Mouse (Mus musculus): ENCODE data around the gene Mrps2.
"Not testable (repeated sequence)": the region's sequence is repeated elsewhere in the genome, so short reads cannot be mapped to it uniquely, and the experiment has no call there.

The Mrps2 gene

GRCm38 (mm10) chr2:28477993-28478392 lies 10.1 kb downstream of the Mrps2 start:
- DNase-seq = not testable (repeated sequence)

- DNase-seq = no peak
Measured at GRCm38 (mm10) chr2:28479208-28480204, 11.6 kb downstream of the Mrps2 start.

- no peak for DNase-seq
Measured at GRCm38 (mm10) chr2:28483861-28484260, 16.0 kb downstream of the Mrps2 start.

- no peak for DNase-seq
Measured at GRCm38 (mm10) chr2:28494521-28494920, 26.7 kb downstream of the Mrps2 start.

- peak; percentile 72 for DNase-seq
Measured at GRCm38 (mm10) chr2:28495207-28495756, 27.4 kb downstream of the Mrps2 start.

- no peak for DNase-seq
Measured at GRCm38 (mm10) chr2:28495801-28496595, 28.1 kb downstream of the Mrps2 start.

- no peak for DNase-seq
Measured at GRCm38 (mm10) chr2:28496671-28497070, 28.8 kb downstream of the Mrps2 start, which contains the start of gene Gbgt1. Gbgt1 (plus strand) TSS chr2:28496891.

- DNase-seq = no peak
Measured at GRCm38 (mm10) chr2:28497561-28497960, 29.7 kb downstream of the Mrps2 start.

- no peak for DNase-seq
Measured at GRCm38 (mm10) chr2:28498431-28498830, 30.6 kb downstream of the Mrps2 start.

- DNase-seq = no peak
Measured at GRCm38 (mm10) chr2:28502987-28503386, 35.1 kb downstream of the Mrps2 start.

- DNase-seq = no peak
Measured at GRCm38 (mm10) chr2:28504676-28505075, 36.8 kb downstream of the Mrps2 start.

GRCm38 (mm10) chr2:28505795-28506194 lies 37.9 kb downstream of the Mrps2 start, which contains the start of gene Gm10134:
Gm10134 (plus strand) TSS chr2:28506095.
- DNase-seq = no peak

GRCm38 (mm10) chr2:28506291-28506690 lies 38.4 kb downstream of the Mrps2 start:
- no peak for DNase-seq

- DNase-seq = not testable (repeated sequence)
Measured at GRCm38 (mm10) chr2:28511600-28511999, 43.7 kb downstream of the Mrps2 start.

GRCm38 (mm10) chr2:28512798-28513401 lies 45.0 kb downstream of the Mrps2 start, which contains the start of gene Ralgds:
Ralgds (plus strand) TSS chr2:28513125.
- peak; percentile 71 for DNase-seq

GRCm38 (mm10) chr2:28513431-28514370 lies 45.8 kb downstream of the Mrps2 start:
- DNase-seq = peak; percentile 62

GRCm38 (mm10) chr2:28514489-28514888 lies 46.6 kb downstream of the Mrps2 start:
- peak; percentile 94 for DNase-seq

GRCm38 (mm10) chr2:28517206-28517909 lies 49.5 kb downstream of the Mrps2 start:
- DNase-seq = peak; percentile 96

- DNase-seq = no peak
Measured at GRCm38 (mm10) chr2:28518231-28518630, 50.4 kb downstream of the Mrps2 start.

- DNase-seq = no peak
Measured at GRCm38 (mm10) chr2:28520581-28520980, 52.7 kb downstream of the Mrps2 start.
